Mouse (Mus musculus) heart, embryonic 13.5 days (tissue): ENCODE measurements around the gene Luzp2. TPM values are rescaled to one million over a fixed set of nuclear protein-coding genes. Genes with fewer than 3 reads are reported as not detected.

Source experiments
- ATAC-seq: fragments of 200-750 bp; cut with Nextera tagmentation; 2 replicates; pipeline ENCODE4 v1.8.0; 2017; ENCODE audit warnings: moderate TSS enrichment; ENCODE audit not compliant: insufficient number of reproducible peaks, low FRiP score, low TSS enrichment; ENCODE audit errors: extremely low read depth
- H3K27ac ChIP-seq: fragments of 300-500 bp; sonication (generic); replicated peaks from 2 replicates; pipeline ENCODE4 v1.5.1; 2015; ENCODE audit warnings: moderate library complexity, mild to moderate bottlenecking, inconsistent platforms
- H3K27me3 ChIP-seq: fragments of 300-500 bp; sonication (generic); replicated peaks from 2 replicates; pipeline ENCODE4 v1.6.1; 2015; ENCODE audit warnings: mild to moderate bottlenecking, inconsistent platforms
- H3K36me3 ChIP-seq: fragments of 300-500 bp; sonication (generic); 2 replicates; pipeline ENCODE4 v1.6.1; 2015; ENCODE audit warnings: mild to moderate bottlenecking, inconsistent platforms
- H3K4me1 ChIP-seq: fragments of 300-500 bp; sonication (generic); 2 replicates; pipeline ENCODE4 v1.6.1; 2015; ENCODE audit warnings: inconsistent platforms
- H3K4me2 ChIP-seq: fragments of 300-500 bp; sonication (generic); 2 replicates; pipeline ENCODE4 v1.6.1; 2015; ENCODE audit warnings: inconsistent platforms, mild to moderate bottlenecking, moderate library complexity
- H3K4me3 ChIP-seq: fragments of 300-500 bp; sonication (generic); 2 replicates; pipeline ENCODE4 v1.5.1; 2015; ENCODE audit warnings: moderate library complexity, mild to moderate bottlenecking, inconsistent platforms
- H3K9ac ChIP-seq: fragments of 300-500 bp; sonication (generic); 2 replicates; pipeline ENCODE4 v1.6.1; 2015; ENCODE audit warnings: inconsistent platforms, mild to moderate bottlenecking, moderate library complexity
- H3K9me3 ChIP-seq: fragments of 300-500 bp; sonication (generic); 2 replicates; pipeline ENCODE4 v1.6.1; 2016; ENCODE audit warnings: inconsistent platforms
- WGBS: fragments of 180-500 bp; shearing (Covaris S2); methylation state at CpG from one replicate; pipeline ENCODE4 v1.1.7; 2015; ENCODE audit warnings: mixed read lengths; 5-methylcytosine and 5-hydroxymethylcytosine counted together
- polyA plus RNA-seq: library from polyadenylated mRNA; unstranded; fragments of >200 nt; fragmentation: Nextera tagmentation; extraction: Ambion mirVana; gene quantifications from 2 replicates; pipeline ENCODE4 v1.2.1, GENCODE M21; 2015

Luzp2 gene
- polyA plus RNA-seq, 1 experiment from 2014 or later, result 0.52 TPM

GRCm38 (mm10) chr7:54878928-54879644, 43.8 kb downstream of the Luzp2 start:
- no peaks in the 10 kb centered on the region for H3K4me1 ChIP-seq
- no peak overlapping the region for H3K4me2 ChIP-seq
- H3K27me3 ChIP-seq, result no peaks in the 10 kb centered on the region
- H3K27ac ChIP-seq, result no peak overlapping the region
- WGBS, result 69% methylated on average over 4 of the region's 4 CpGs
- no peak overlapping the region for H3K9ac ChIP-seq
- no peaks in the 10 kb centered on the region for H3K36me3 ChIP-seq
- ATAC-seq, result no peak
- no peaks in the 10 kb centered on the region for H3K9me3 ChIP-seq
- H3K4me3 ChIP-seq, result no peak overlapping the region

GRCm38 (mm10) chr7:54893709-54894627, 58.7 kb downstream of the Luzp2 start:
- Histone ChIP-seq H3K27me3 (no peaks in the 10 kb centered on the region), H3K27ac (no peak overlapping the region), H3K36me3 (no peaks in the 10 kb centered on the region), H3K4me1 (no peaks in the 10 kb centered on the region), H3K4me3 (no peak overlapping the region), H3K4me2 (no peak overlapping the region), H3K9me3 (no peaks in the 10 kb centered on the region), H3K9ac (no peak overlapping the region)
- WGBS, result 60% methylated on average over 3 of the region's 3 CpGs
- no peak for ATAC-seq

- Histone ChIP-seq H3K4me2 (no peak overlapping the region), H3K27ac (no peak overlapping the region), H3K4me3 (no peak overlapping the region), H3K4me1 (no peaks in the 10 kb centered on the region), H3K9me3 (no peaks in the 10 kb centered on the region), H3K27me3 (no peaks in the 10 kb centered on the region), H3K9ac (no peak overlapping the region), H3K36me3 (no peaks in the 10 kb centered on the region)
- ATAC-seq, result no peak
- 57% methylated on average over 3 of the region's 3 CpGs for WGBS
These were observed 63.3 kb downstream of the Luzp2 start for GRCm38 (mm10) chr7:54898589-54898988.

- ATAC-seq, result no peak
- Histone ChIP-seq H3K36me3 (no peaks in the 10 kb centered on the region), H3K27ac (no peak overlapping the region), H3K9ac (no peak overlapping the region), H3K4me3 (no peak overlapping the region), H3K9me3 (no peaks in the 10 kb centered on the region), H3K4me2 (no peak overlapping the region), H3K27me3 (no peaks in the 10 kb centered on the region), H3K4me1 (no peaks in the 10 kb centered on the region)
- WGBS, result 75% methylated on average over 7 of the region's 7 CpGs
These were observed 74.7 kb downstream of the Luzp2 start for GRCm38 (mm10) chr7:54909958-54910357.

- no peaks in the 10 kb centered on the region for H3K4me1 ChIP-seq
These were observed 78.7 kb downstream of the Luzp2 start for GRCm38 (mm10) chr7:54914030-54914429.

GRCm38 (mm10) chr7:54921991-54922390, 86.7 kb downstream of the Luzp2 start:
- no peak overlapping the region for H3K4me3 ChIP-seq
- no peak overlapping the region for H3K9ac ChIP-seq
- no peak overlapping the region for H3K4me2 ChIP-seq
- 54% methylated on average over 3 of the region's 3 CpGs for WGBS
- H3K9me3 ChIP-seq, result no peaks in the 10 kb centered on the region
- no peak overlapping the region for H3K27ac ChIP-seq
- no peak for ATAC-seq
- no peaks in the 10 kb centered on the region for H3K36me3 ChIP-seq
- H3K4me1 ChIP-seq, result no peaks in the 10 kb centered on the region
- H3K27me3 ChIP-seq, result no peaks in the 10 kb centered on the region

More at GRCm38 (mm10) chr7:54914030-54914429, 78.7 kb downstream of the Luzp2 start:
- H3K9me3 ChIP-seq, result no peaks in the 10 kb centered on the region
- H3K9ac ChIP-seq, result no peak overlapping the region
- no peak overlapping the region for H3K4me3 ChIP-seq
- 28% methylated on average over 1 of the region's 1 CpGs for WGBS
- no peak overlapping the region for H3K4me2 ChIP-seq
- no peak overlapping the region for H3K27ac ChIP-seq
- H3K36me3 ChIP-seq, result no peaks in the 10 kb centered on the region
- H3K27me3 ChIP-seq, result no peaks in the 10 kb centered on the region
- ATAC-seq, result no peak

- Histone ChIP-seq H3K27ac (no peak overlapping the region), H3K9ac (no peak overlapping the region), H3K36me3 (no peaks in the 10 kb centered on the region), H3K27me3 (no peaks in the 10 kb centered on the region), H3K4me1 (no peaks in the 10 kb centered on the region), H3K4me3 (no peak overlapping the region), H3K9me3 (no peaks in the 10 kb centered on the region; the same call in 1 of the 2 replicates), H3K4me2 (no peak overlapping the region)
- ATAC-seq, result no peak
- 84% methylated on average over 2 of the region's 2 CpGs for WGBS
These were observed 121.5 kb downstream of the Luzp2 start for GRCm38 (mm10) chr7:54956759-54957158.

GRCm38 (mm10) chr7:54962678-54963077, 127.4 kb downstream of the Luzp2 start:
- H3K27ac ChIP-seq, result no peak overlapping the region
- no peak overlapping the region for H3K4me3 ChIP-seq
- H3K27me3 ChIP-seq, result no peaks in the 10 kb centered on the region
- no peaks in the 10 kb centered on the region for H3K36me3 ChIP-seq
- no peaks in the 10 kb centered on the region for H3K9me3 ChIP-seq
- 75% methylated on average over 4 of the region's 4 CpGs for WGBS
- no peak overlapping the region for H3K4me2 ChIP-seq
- H3K4me1 ChIP-seq, result no peaks in the 10 kb centered on the region
- no peak overlapping the region for H3K9ac ChIP-seq
- ATAC-seq, result no peak

- no peak for ATAC-seq
- Histone ChIP-seq H3K27me3 (no peaks in the 10 kb centered on the region), H3K36me3 (no peaks in the 10 kb centered on the region), H3K4me3 (no peak overlapping the region), H3K9me3 (no peaks in the 10 kb centered on the region), H3K9ac (no peak overlapping the region), H3K4me2 (no peak overlapping the region), H3K27ac (no peak overlapping the region), H3K4me1 (peaks cover 10% of the 10 kb centered on the region; the same call in 1 of the 2 replicates)
These were observed 142.1 kb downstream of the Luzp2 start for GRCm38 (mm10) chr7:54977372-54977771.

GRCm38 (mm10) chr7:54980585-54980984, 145.3 kb downstream of the Luzp2 start:
- no peak overlapping the region for H3K4me2 ChIP-seq
- ATAC-seq, result no peak
- no peak overlapping the region for H3K9ac ChIP-seq
- no peaks in the 10 kb centered on the region for H3K9me3 ChIP-seq
- H3K4me1 ChIP-seq, result peaks cover 10% of the 10 kb centered on the region; the same call in 1 of the 2 replicates
- 29% methylated on average over 4 of the region's 4 CpGs for WGBS
- no peaks in the 10 kb centered on the region for H3K36me3 ChIP-seq
- H3K27ac ChIP-seq, result no peak overlapping the region
- no peaks in the 10 kb centered on the region for H3K27me3 ChIP-seq
- no peak overlapping the region for H3K4me3 ChIP-seq

GRCm38 (mm10) chr7:55000397-55000796, 165.1 kb downstream of the Luzp2 start:
- WGBS, result 65% methylated on average over 2 of the region's 2 CpGs
- no peaks in the 10 kb centered on the region for H3K4me1 ChIP-seq
- H3K36me3 ChIP-seq, result no peaks in the 10 kb centered on the region
- no peak overlapping the region for H3K4me2 ChIP-seq
- H3K27me3 ChIP-seq, result no peaks in the 10 kb centered on the region
- no peak overlapping the region for H3K27ac ChIP-seq
- H3K9me3 ChIP-seq, result no peaks in the 10 kb centered on the region
- no peak for ATAC-seq
- H3K4me3 ChIP-seq, result no peak overlapping the region
- H3K9ac ChIP-seq, result no peak overlapping the region
